Mouse (Mus musculus) erythroblast, embryonic 14.5 days (primary cell): ENCODE results near the gene Pck2.
A peak's percentile ranks its signal among the peaks of the same experiment; 100 is the strongest.

ENCODE experiments used
- GATA1 ChIP-seq: IDR thresholded peaks from 2 replicates; pipeline ENCODE4 v1.6.1; 2012; ENCODE audit warnings: low read length, inconsistent platforms, mixed read lengths
- TAL1 ChIP-seq: IDR thresholded peaks from 3 replicates; pipeline ENCODE4 v1.6.1; 2012; ENCODE audit warnings: low read length, inconsistent platforms, mixed read lengths

GRCm38 (mm10) chr14:55586149-55586548 lies 46.1 kb downstream of the Pck2 start:
- TF ChIP-seq GATA1, result peak; percentile 52
- no peak for TF ChIP-seq TAL1
